Mouse (Mus musculus) megakaryocyte-erythroid progenitor cell, adult 5-6 weeks (primary cell): ENCODE data around the gene Pias3. TPM values are rescaled to one million over a fixed set of nuclear protein-coding genes. Genes with fewer than 3 reads are reported as not detected.

Experiments used
- ATAC-seq: replicated peaks from 2 replicates; pipeline ENCODE4 v1.8.0; 2016; ENCODE audit warnings: mild to moderate bottlenecking, inconsistent platforms; ENCODE audit not compliant: severe bottlenecking, poor library complexity, low FRiP score, low TSS enrichment
- total RNA-seq, 2 experiments: library from RNA; stranded (forward) in 1 of 2; stranded (reverse) in 1 of 2; fragments of 200-1000, 215-1000 nt in 1 of 2; fragments of >200 nt in 1 of 2; fragmentation: Nextera tagmentation in 1 of 2; gene quantifications; 2 replicates each; pipeline ENCODE4 v1.2.3; 2014 to 2017

Gene Pias3
- total RNA-seq, 2 experiments from 2014 or later = 1.7 to 11.0 TPM

GRCm38 (mm10) chr3:96719173-96719572, 23.0 kb downstream of the Pias3 start:
- ATAC-seq = peak; percentile 67

GRCm38 (mm10) chr3:96727343-96727827, 31.2 kb downstream of the Pias3 start, which contains the start of the genes Polr3c and Rnf115:
Gene Polr3c, minus strand, starts transcription at chr3:96727628.
Gene Rnf115, plus strand, starts transcription at chr3:96727664.
- peak; percentile 91 for ATAC-seq

GRCm38 (mm10) chr3:96727828-96728633, 31.8 kb downstream of the Pias3 start:
- no peak; the same call in 1 of the 2 replicates for ATAC-seq

GRCm38 (mm10) chr3:96728634-96729402, 32.6 kb downstream of the Pias3 start:
- ATAC-seq = no peak

GRCm38 (mm10) chr3:96729403-96729784, 33.2 kb downstream of the Pias3 start:
- peak; percentile 67 for ATAC-seq

GRCm38 (mm10) chr3:96730785-96731184, 34.6 kb downstream of the Pias3 start:
- ATAC-seq = no peak

- no peak for ATAC-seq
These were observed 37.8 kb downstream of the Pias3 start for GRCm38 (mm10) chr3:96733984-96734383.

GRCm38 (mm10) chr3:96735200-96735599, 39.0 kb downstream of the Pias3 start:
- ATAC-seq = no peak

GRCm38 (mm10) chr3:96737013-96737740, 41.0 kb downstream of the Pias3 start:
- ATAC-seq = no peak

GRCm38 (mm10) chr3:96737995-96738394, 41.8 kb downstream of the Pias3 start:
- ATAC-seq = no peak

- ATAC-seq = 0 out of 2 replicates have a peak, but pooled peaks have one; percentile 61
These were observed 44.1 kb downstream of the Pias3 start for GRCm38 (mm10) chr3:96740279-96740678.

- no peak for ATAC-seq
These were observed 48.2 kb downstream of the Pias3 start for GRCm38 (mm10) chr3:96744348-96744747.

- ATAC-seq = no peak
These were observed 50.6 kb downstream of the Pias3 start for GRCm38 (mm10) chr3:96746829-96747228.

Other genes with a start within 250 kb of the Pias3 start
- gene BC107364, start 244.1 kb upstream of the Pias3 start, total RNA-seq (2014; fragmentation: Nextera tagmentation) = not detected in 2 replicates
- not detected in 2 replicates for gene BC107364, start 244.1 kb upstream of the Pias3 start, total RNA-seq (2017)
- not detected in 2 replicates for gene Hfe2, start 171.2 kb upstream of the Pias3 start, total RNA-seq (2014; fragmentation: Nextera tagmentation)
- not detected in 2 replicates for gene Hfe2, start 171.2 kb upstream of the Pias3 start, total RNA-seq (2017)
- 257 and 274 TPM in 2 replicates for gene Txnip, start 138.4 kb upstream of the Pias3 start, total RNA-seq (2014; fragmentation: Nextera tagmentation)
- gene Txnip, start 138.4 kb upstream of the Pias3 start, total RNA-seq (2017) = 121 and 224 TPM in 2 replicates
- gene Gm16253, start 119.4 kb upstream of the Pias3 start, total RNA-seq (2014; fragmentation: Nextera tagmentation) = not detected in 2 replicates
- not detected in 2 replicates for gene Gm16253, start 119.4 kb upstream of the Pias3 start, total RNA-seq (2017)
- gene Polr3gl, start 102.2 kb upstream of the Pias3 start, total RNA-seq (2014; fragmentation: Nextera tagmentation) = 18.4 and 38.1 TPM in 2 replicates
- gene Polr3gl, start 102.2 kb upstream of the Pias3 start, total RNA-seq (2017) = 56.0 and 72.8 TPM in 2 replicates
- not detected in 2 replicates for gene Ankrd34a, start 99.7 kb upstream of the Pias3 start, total RNA-seq (2014; fragmentation: Nextera tagmentation)
- not detected in 2 replicates for gene Ankrd34a, start 99.7 kb upstream of the Pias3 start, total RNA-seq (2017)
- gene Lix1l, start 95.2 kb upstream of the Pias3 start, total RNA-seq (2014; fragmentation: Nextera tagmentation) = 0.25 and 0.72 TPM in 2 replicates
- 0.72 and 0.94 TPM in 2 replicates for gene Lix1l, start 95.2 kb upstream of the Pias3 start, total RNA-seq (2017)
- 174 and 189 TPM in 2 replicates for gene Rbm8a, start 66.5 kb upstream of the Pias3 start, total RNA-seq (2014; fragmentation: Nextera tagmentation)
- 95.5 and 108 TPM in 2 replicates for gene Rbm8a, start 66.5 kb upstream of the Pias3 start, total RNA-seq (2017)
- 23.1 and 49.5 TPM in 2 replicates for gene Pex11b, start 61.0 kb upstream of the Pias3 start, total RNA-seq (2014; fragmentation: Nextera tagmentation)
- gene Pex11b, start 61.0 kb upstream of the Pias3 start, total RNA-seq (2017) = 9.7 and 17.3 TPM in 2 replicates
- gene Gm42957, start 60.9 kb upstream of the Pias3 start, total RNA-seq (2014; fragmentation: Nextera tagmentation) = 0.50 and 0.67 TPM in 2 replicates
- 0.30 TPM in 1 of 2 replicates, not detected in the other for gene Gm42957, start 60.9 kb upstream of the Pias3 start, total RNA-seq (2017)
- 0.10 and 4.4 TPM in 2 replicates for gene Itga10, start 50.8 kb upstream of the Pias3 start, total RNA-seq (2014; fragmentation: Nextera tagmentation)
- gene Itga10, start 50.8 kb upstream of the Pias3 start, total RNA-seq (2017) = 0.08 and 0.28 TPM in 2 replicates
- 0.17 TPM in 1 of 2 replicates, not detected in the other for gene Ankrd35, start 26.3 kb upstream of the Pias3 start, total RNA-seq (2014; fragmentation: Nextera tagmentation)
- gene Ankrd35, start 26.3 kb upstream of the Pias3 start, total RNA-seq (2017) = 0.11 TPM in 1 of 2 replicates, not detected in the other
- not detected in 2 replicates for gene Nudt17, start 12.2 kb downstream of the Pias3 start, total RNA-seq (2014; fragmentation: Nextera tagmentation)
- not detected in 2 replicates for gene Nudt17, start 12.2 kb downstream of the Pias3 start, total RNA-seq (2017)
- 37.2 and 41.7 TPM in 2 replicates for gene Polr3c, start 31.2 kb downstream of the Pias3 start, total RNA-seq (2014; fragmentation: Nextera tagmentation)
- 17.6 and 28.0 TPM in 2 replicates for gene Polr3c, start 31.2 kb downstream of the Pias3 start, total RNA-seq (2017)
- 35.3 and 40.0 TPM in 2 replicates for gene Rnf115, start 31.3 kb downstream of the Pias3 start, total RNA-seq (2014; fragmentation: Nextera tagmentation)
- gene Rnf115, start 31.3 kb downstream of the Pias3 start, total RNA-seq (2017) = 51.7 and 74.3 TPM in 2 replicates
- gene Pdzk1, start 132.9 kb downstream of the Pias3 start, total RNA-seq (2014; fragmentation: Nextera tagmentation) = not detected in 2 replicates
- gene Pdzk1, start 132.9 kb downstream of the Pias3 start, total RNA-seq (2017) = not detected in 2 replicates
- gene Cd160, start 133.0 kb downstream of the Pias3 start, total RNA-seq (2014; fragmentation: Nextera tagmentation) = 0.76 and 3.2 TPM in 2 replicates
- 0.46 and 2.0 TPM in 2 replicates for gene Cd160, start 133.0 kb downstream of the Pias3 start, total RNA-seq (2017)
- gene Gja5, start 208.3 kb downstream of the Pias3 start, total RNA-seq (2014; fragmentation: Nextera tagmentation) = not detected in 2 replicates
- not detected in 2 replicates for gene Gja5, start 208.3 kb downstream of the Pias3 start, total RNA-seq (2017)
- gene Gpr89, start 209.0 kb downstream of the Pias3 start, total RNA-seq (2014; fragmentation: Nextera tagmentation) = 28.0 and 28.6 TPM in 2 replicates
- 28.5 and 35.0 TPM in 2 replicates for gene Gpr89, start 209.0 kb downstream of the Pias3 start, total RNA-seq (2017)
- not detected in 2 replicates for gene Gja8, start 229.6 kb downstream of the Pias3 start, total RNA-seq (2014; fragmentation: Nextera tagmentation)
- gene Gja8, start 229.6 kb downstream of the Pias3 start, total RNA-seq (2017) = not detected in 2 replicates